Mouse (Mus musculus) testis, adult 2 months (tissue): ENCODE results near the gene Aig1.

ENCODE experiments used
- CTCF ChIP-seq: fragments of 200-500 bp; IDR thresholded peaks from 2 replicates; pipeline ENCODE4 v1.5.1; 2012; ENCODE audit warnings: low read depth, mild to moderate bottlenecking, inconsistent platforms, low read length, moderate library complexity; ENCODE audit not compliant: control insufficient read depth, insufficient read depth, insufficient replicate concordance
- POLR2A ChIP-seq: fragments of 200-500 bp; IDR thresholded peaks from 2 replicates; pipeline ENCODE4 v1.6.1; 2012; ENCODE audit warnings: low read depth, mild to moderate bottlenecking, inconsistent platforms, low read length, moderate library complexity; ENCODE audit not compliant: control insufficient read depth

DNA sequence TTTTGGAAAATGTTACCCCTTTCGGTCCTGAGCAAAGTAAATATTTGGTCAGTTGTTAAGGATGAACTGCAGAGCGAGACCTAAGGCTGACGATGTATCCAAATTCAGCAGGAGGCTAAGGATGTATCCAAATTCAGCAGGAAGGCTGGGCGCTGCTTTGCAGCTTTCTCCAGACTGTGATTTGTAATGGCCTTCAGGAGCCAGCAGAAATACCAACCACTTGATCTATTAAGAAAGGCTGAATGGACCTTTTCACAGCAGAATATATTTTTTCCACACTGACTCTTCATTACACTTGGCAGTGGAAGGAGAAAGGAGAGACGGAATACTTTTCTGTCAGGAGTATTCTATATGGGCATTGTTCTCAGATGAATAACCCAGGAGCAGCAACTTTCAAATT, 115.0 kb downstream of the Aig1 start:
- TF ChIP-seq CTCF (no peak), POLR2A (no peak)
